Mouse (Mus musculus) cerebellum, adult 2 months (tissue): ENCODE data around the gene Thoc2.

Source experiments
- CTCF ChIP-seq: fragments of 200-500 bp; IDR thresholded peaks from 2 replicates; pipeline ENCODE4 v1.5.1; 2011; ENCODE audit warnings: low read depth, mild to moderate bottlenecking, control low read depth, low read length, moderate library complexity, borderline replicate concordance; ENCODE audit not compliant: insufficient read depth
- POLR2A ChIP-seq: fragments of 200-500 bp; IDR thresholded peaks from 2 replicates; pipeline ENCODE4 v1.6.1; 2011; ENCODE audit warnings: low read length, control low read depth, borderline replicate concordance; ENCODE audit not compliant: insufficient read depth

DNA sequence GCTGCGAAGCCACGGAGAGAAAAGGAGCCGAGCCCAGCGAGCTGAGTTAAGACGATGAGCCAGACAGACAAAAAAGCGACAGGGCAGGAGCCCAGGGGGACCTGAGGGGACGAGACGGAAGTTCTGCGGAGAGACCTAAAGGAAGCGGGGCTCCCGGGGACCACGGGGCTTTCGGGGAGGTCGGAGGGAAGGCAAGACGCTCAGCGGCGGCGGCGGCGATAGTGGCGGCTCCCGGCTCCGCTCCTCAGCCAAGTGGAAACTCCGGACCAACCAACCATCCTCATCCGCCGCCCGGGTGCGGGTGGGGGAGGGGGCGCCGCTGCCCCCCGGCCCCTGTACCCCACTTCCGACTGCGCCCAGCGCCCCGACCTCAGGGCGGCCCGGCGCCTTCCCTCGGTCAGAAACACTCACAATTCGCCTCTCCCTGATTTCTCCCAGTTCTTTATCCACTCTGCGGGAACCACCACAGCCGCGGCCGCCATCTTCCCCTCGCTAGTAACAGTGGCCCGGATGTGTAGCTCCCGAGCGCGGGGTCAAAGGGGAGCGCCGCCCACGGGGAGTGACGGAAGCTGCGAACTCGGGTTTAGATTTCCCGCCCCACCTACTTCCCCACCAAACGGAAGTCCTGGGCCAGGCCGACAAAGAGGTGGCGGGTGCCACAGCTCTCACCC is 8.9 kb downstream of the Thoc2 start:
- TF ChIP-seq CTCF (no peak), POLR2A (peak; percentile 60; the same call in 1 of the 2 replicates)
